Mouse (Mus musculus): ENCODE measurements around the gene Gm4133. TPM values are rescaled to one million over a fixed set of nuclear protein-coding genes. Genes with fewer than 3 reads are reported as not detected.
"Not testable (repeated sequence)": the region's sequence is repeated elsewhere in the genome, so short reads cannot be mapped to it uniquely, and the experiment has no call there.

Gm4133 gene
- polyA plus RNA-seq (2015; fragmentation: Nextera tagmentation; extraction: Ambion mirVana): not detected in 2 replicates

DNA sequence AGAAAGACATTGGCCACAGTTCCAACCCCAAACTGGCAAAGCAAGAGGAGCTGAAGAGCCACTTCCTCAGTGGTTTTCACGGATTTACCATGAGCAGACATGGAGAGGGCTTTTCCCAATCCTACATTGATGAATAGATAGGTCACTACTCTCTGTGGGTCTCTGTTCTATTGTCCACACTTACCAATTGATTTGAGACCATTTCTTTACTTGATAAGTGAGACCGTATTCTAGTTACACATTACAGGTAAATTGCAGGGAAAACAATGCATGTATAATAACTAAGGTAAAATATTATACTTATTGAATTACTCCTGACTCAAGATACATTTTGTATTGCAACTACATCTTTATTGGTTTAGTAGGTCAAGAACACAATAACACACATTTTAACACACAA, at the start of gene Gm4133:
Gene Gm4133 (minus strand): TSS at position 101 of the 400 bp plus-strand sequence.
- not testable (repeated sequence) for ATAC-seq; H3K36me3 ChIP-seq; H3K9me3 ChIP-seq; H3K4me1 ChIP-seq (replicated peaks); H3K27ac ChIP-seq; H3K9ac ChIP-seq (replicated peaks); H3K4me2 ChIP-seq (replicated peaks); H3K27me3 ChIP-seq; H3K4me3 ChIP-seq (replicated peaks)
- WGBS: no CpG with 5 or more reads among the region's 2 CpGs

GRCm38 (mm10) chr7:20375310-20375709, 41.4 kb upstream of the Gm4133 start, which contains the start of gene Gm5728:
Gm5728 (minus strand) TSS chr7:20375410.
- not testable (repeated sequence) for H3K4me3 ChIP-seq (replicated peaks); H3K27ac ChIP-seq; H3K4me2 ChIP-seq (replicated peaks); H3K9me3 ChIP-seq; H3K36me3 ChIP-seq; H3K4me1 ChIP-seq (replicated peaks); ATAC-seq; H3K9ac ChIP-seq (replicated peaks); H3K27me3 ChIP-seq
- WGBS: no CpG with 5 or more reads among the region's 1 CpGs

Other genes with a start within 250 kb of the Gm4133 start
- not detected in 2 replicates for gene Vmn1r91, start 234.4 kb downstream of the Gm4133 start, polyA plus RNA-seq (2015; fragmentation: Nextera tagmentation; extraction: Ambion mirVana)
- gene Gm16442, start 211.5 kb downstream of the Gm4133 start, polyA plus RNA-seq (2015; fragmentation: Nextera tagmentation; extraction: Ambion mirVana): not detected in 2 replicates
- gene Vmn1r93, start 195.0 kb downstream of the Gm4133 start, polyA plus RNA-seq (2015; fragmentation: Nextera tagmentation; extraction: Ambion mirVana): not detected in 2 replicates
- gene Vmn1r94, start 165.7 kb downstream of the Gm4133 start, polyA plus RNA-seq (2015; fragmentation: Nextera tagmentation; extraction: Ambion mirVana): not detected in 2 replicates
- not detected in 2 replicates for gene Vmn1r95, start 140.4 kb downstream of the Gm4133 start, polyA plus RNA-seq (2015; fragmentation: Nextera tagmentation; extraction: Ambion mirVana)
- not detected in 2 replicates for gene Gm6164, start 128.5 kb downstream of the Gm4133 start, polyA plus RNA-seq (2015; fragmentation: Nextera tagmentation; extraction: Ambion mirVana)
- not detected in 2 replicates for gene Gm4498, start 100.2 kb downstream of the Gm4133 start, polyA plus RNA-seq (2015; fragmentation: Nextera tagmentation; extraction: Ambion mirVana)
- not detected in 2 replicates for gene Gm5890, start 71.2 kb downstream of the Gm4133 start, polyA plus RNA-seq (2015; fragmentation: Nextera tagmentation; extraction: Ambion mirVana)
- gene Gm5728, start 41.3 kb upstream of the Gm4133 start, polyA plus RNA-seq (2015; fragmentation: Nextera tagmentation; extraction: Ambion mirVana): not detected in 2 replicates
- gene Vmn1r100, start 83.9 kb upstream of the Gm4133 start, polyA plus RNA-seq (2015; fragmentation: Nextera tagmentation; extraction: Ambion mirVana): not detected in 2 replicates
- not detected in 2 replicates for gene Vmn1r101, start 108.5 kb upstream of the Gm4133 start, polyA plus RNA-seq (2015; fragmentation: Nextera tagmentation; extraction: Ambion mirVana)
- not detected in 2 replicates for gene Gm10670, start 140.9 kb upstream of the Gm4133 start, polyA plus RNA-seq (2015; fragmentation: Nextera tagmentation; extraction: Ambion mirVana)
- not detected in 2 replicates for gene Vmn1r103, start 176.5 kb upstream of the Gm4133 start, polyA plus RNA-seq (2015; fragmentation: Nextera tagmentation; extraction: Ambion mirVana)
- gene Vmn1r104, start 199.8 kb upstream of the Gm4133 start, polyA plus RNA-seq (2015; fragmentation: Nextera tagmentation; extraction: Ambion mirVana): not detected in 2 replicates
- gene Gm5726, start 211.7 kb upstream of the Gm4133 start, polyA plus RNA-seq (2015; fragmentation: Nextera tagmentation; extraction: Ambion mirVana): not detected in 2 replicates
- not detected in 2 replicates for gene Gm4141, start 242.2 kb upstream of the Gm4133 start, polyA plus RNA-seq (2015; fragmentation: Nextera tagmentation; extraction: Ambion mirVana)

All from midbrain, embryonic 13.5 days (tissue).